Comparison of ENCODE assay signal across 21 mouse cellular contexts in the genomic region with DNA sequence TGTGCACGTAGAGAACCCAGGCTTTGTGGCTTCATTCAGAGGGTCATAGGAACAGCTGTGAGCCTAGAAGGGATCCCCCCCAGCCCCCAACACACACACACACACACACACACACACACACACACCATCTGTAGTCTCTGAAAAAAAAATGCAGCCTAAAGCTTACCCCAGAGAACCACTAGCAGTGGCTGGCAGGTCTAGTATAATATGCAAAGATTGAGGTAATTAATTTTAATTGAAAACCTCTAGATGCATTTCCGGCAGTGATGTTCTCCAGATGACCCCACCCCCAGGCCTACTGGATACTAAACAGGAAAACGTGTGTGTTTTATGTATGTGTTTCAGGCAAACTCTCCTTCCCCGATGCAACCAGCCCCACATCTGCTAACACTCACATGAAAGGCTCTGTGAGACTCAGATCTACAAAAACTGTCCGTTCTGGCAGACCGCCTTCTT.
DNase-seq lines count a peak whose midpoint lies in the region; ATAC-seq lines count a peak whose summit lies in the region.
"Had no signal": no experiment of that assay in that cellular context is flagged by ENCODE, and none has a peak within 500 bp of the region (broad histone marks: within the 10 kb centered on the region; RNA-seq: fewer than 3 reads in every experiment).

No protein-coding gene starts in this region.

- no peak overlapping the region for H3K9ac ChIP-seq in midbrain, embryonic 14.5 days (replicated peaks; ENCODE audit: low read length)
- no peak overlapping the region for H3K9ac ChIP-seq in midbrain, embryonic 15.5 days
- no peak overlapping the region for H3K9ac ChIP-seq in embryonic facial prominence, embryonic 11.5 days (replicated peaks; ENCODE audit: low read length)
- no peak overlapping the region for H3K9ac ChIP-seq in forebrain, embryonic 13.5 days

- no peak for ATAC-seq in midbrain, embryonic 14.5 days (ENCODE audit: low FRiP score, low TSS enrichment)
- ATAC-seq in midbrain, embryonic 15.5 days (replicated peaks), result no peak
- peak; percentile 70; the same call in 1 of the 2 replicates for ATAC-seq in embryonic facial prominence, embryonic 11.5 days (replicated peaks; ENCODE audit: insufficient number of reproducible peaks, low FRiP score, low TSS enrichment, low read depth)
- no peak for ATAC-seq in forebrain, embryonic 13.5 days
- ATAC-seq: CD4-positive, CD25-positive, alpha-beta regulatory T cell, adult 4 months; forebrain, embryonic 14.5 days had no signal

- no peaks in the 10 kb centered on the region for H3K36me3 ChIP-seq in midbrain, embryonic 14.5 days (ENCODE audit: control insufficient read depth, insufficient read depth, low read length)
- no peaks in the 10 kb centered on the region for H3K36me3 ChIP-seq in midbrain, embryonic 15.5 days (replicated peaks)
- H3K36me3 ChIP-seq in embryonic facial prominence, embryonic 11.5 days (replicated peaks; ENCODE audit: control insufficient read depth, insufficient read depth, low read depth, low read length), result no peaks in the 10 kb centered on the region
- no peaks in the 10 kb centered on the region for H3K36me3 ChIP-seq in limb, embryonic 10.5 days
- H3K36me3 ChIP-seq in forebrain, embryonic 13.5 days (ENCODE audit: poor library complexity, severe bottlenecking), result no peaks in the 10 kb centered on the region
- H3K36me3 ChIP-seq: hindbrain, embryonic 10.5 days; midbrain, embryonic 10.5 days had no signal

- H3K4me2 ChIP-seq in midbrain, embryonic 14.5 days (ENCODE audit: low read length), result no peak overlapping the region
- no peak overlapping the region for H3K4me2 ChIP-seq in midbrain, embryonic 15.5 days
- no peak overlapping the region for H3K4me2 ChIP-seq in embryonic facial prominence, embryonic 11.5 days (ENCODE audit: low read depth, low read length)
- H3K4me2 ChIP-seq in forebrain, embryonic 13.5 days, result no peak overlapping the region

- H3K9me3 ChIP-seq in midbrain, embryonic 14.5 days (ENCODE audit: control insufficient read depth, low read length), result no peaks in the 10 kb centered on the region
- no peaks in the 10 kb centered on the region for H3K9me3 ChIP-seq in midbrain, embryonic 15.5 days
- no peaks in the 10 kb centered on the region for H3K9me3 ChIP-seq in embryonic facial prominence, embryonic 11.5 days (replicated peaks; ENCODE audit: control insufficient read depth, low read length)
- H3K9me3 ChIP-seq in limb, embryonic 10.5 days (replicated peaks), result no peaks in the 10 kb centered on the region
- H3K9me3 ChIP-seq in forebrain, embryonic 13.5 days (replicated peaks), result no peaks in the 10 kb centered on the region; the same call in 1 of the 2 replicates

- no peaks in the 10 kb centered on the region for H3K27me3 ChIP-seq in midbrain, embryonic 14.5 days (ENCODE audit: control insufficient read depth, insufficient read depth, low read length)
- no peaks in the 10 kb centered on the region for H3K27me3 ChIP-seq in midbrain, embryonic 15.5 days (replicated peaks)
- no peaks in the 10 kb centered on the region for H3K27me3 ChIP-seq in embryonic facial prominence, embryonic 11.5 days (ENCODE audit: control insufficient read depth, insufficient read depth, low read length)
- H3K27me3 ChIP-seq in limb, embryonic 10.5 days (ENCODE audit: low read depth, poor library complexity, severe bottlenecking), result no peaks in the 10 kb centered on the region
- no peaks in the 10 kb centered on the region for H3K27me3 ChIP-seq in forebrain, embryonic 13.5 days

- 77% methylated on average over 6 of the region's 6 CpGs for WGBS in midbrain, embryonic 14.5 days
- 69% methylated on average over 6 of the region's 6 CpGs for WGBS in midbrain, embryonic 15.5 days
- WGBS in embryonic facial prominence, embryonic 11.5 days, result 42% methylated on average over 6 of the region's 6 CpGs
- 39% methylated on average over 6 of the region's 6 CpGs for WGBS in limb, embryonic 10.5 days
- 81% methylated on average over 6 of the region's 6 CpGs for WGBS in forebrain, embryonic 13.5 days

- H3K4me1 ChIP-seq in midbrain, embryonic 14.5 days (ENCODE audit: control insufficient read depth, insufficient read depth, low read length), result peaks cover 3% of the 10 kb centered on the region; the same call in 1 of the 2 replicates
- peaks cover 7% of the 10 kb centered on the region; the same call in 1 of the 2 replicates for H3K4me1 ChIP-seq in midbrain, embryonic 15.5 days
- H3K4me1 ChIP-seq in embryonic facial prominence, embryonic 11.5 days (ENCODE audit: control insufficient read depth, insufficient read depth, low read length), result no peaks in the 10 kb centered on the region
- peaks cover 31% of the 10 kb centered on the region for H3K4me1 ChIP-seq in limb, embryonic 10.5 days
- H3K4me1 ChIP-seq in forebrain, embryonic 13.5 days, result no peaks in the 10 kb centered on the region

- peak; percentile 19 for DNase-seq in midbrain, embryonic 14.5 days
- peak; percentile 81 for DNase-seq in embryonic facial prominence, embryonic 11.5 days (ENCODE audit: low spot score)
- DNase-seq in limb, embryonic 10.5 days (ENCODE audit: low spot score), result peak; percentile 61
- no peak for DNase-seq in frontal cortex, postnatal 36 days (ENCODE audit: low spot score in 2 of 2)
- DNase-seq in right cerebral cortex, postnatal 4 days, result no peak
- DNase-seq: adrenal gland, adult 8-10 months; cerebellum, adult 2 months; gastrocnemius, adult 2 months; heart, adult 11 months; kidney, adult 18-20 months; layer of hippocampus, postnatal 36 days; liver; lung, adult 2 months; right cerebral cortex, postnatal 14 days; thymus, adult 2 months had no signal

- no peak overlapping the region for H3K27ac ChIP-seq in midbrain, embryonic 14.5 days (replicated peaks; ENCODE audit: low read depth, low read length)
- H3K27ac ChIP-seq in midbrain, embryonic 15.5 days, result no peak overlapping the region
- H3K27ac ChIP-seq in embryonic facial prominence, embryonic 11.5 days (replicated peaks; ENCODE audit: low read depth, low read length), result no peak overlapping the region
- peak overlapping the region; percentile 61 for H3K27ac ChIP-seq in limb, embryonic 10.5 days
- H3K27ac ChIP-seq in forebrain, embryonic 13.5 days, result no peak overlapping the region
- H3K27ac ChIP-seq: gastrocnemius, adult 2 months; hindbrain, embryonic 10.5 days; midbrain, embryonic 10.5 days had no signal

- H3K4me3 ChIP-seq in midbrain, embryonic 14.5 days (replicated peaks; ENCODE audit: low read depth, low read length), result no peak overlapping the region
- H3K4me3 ChIP-seq in midbrain, embryonic 15.5 days, result no peak overlapping the region
- no peak overlapping the region for H3K4me3 ChIP-seq in embryonic facial prominence, embryonic 11.5 days (ENCODE audit: low read depth, low read length)
- no peak overlapping the region for H3K4me3 ChIP-seq in limb, embryonic 10.5 days
- H3K4me3 ChIP-seq in forebrain, embryonic 13.5 days, result no peak overlapping the region
- H3K4me3 ChIP-seq: gastrocnemius, adult 2 months; hindbrain, embryonic 10.5 days; midbrain, embryonic 10.5 days had no signal

Comparison
In these comparisons a context has a peak if more than half of its experiments do, and no peak if none do; other contexts are left out.
1. DNase-seq: peak in midbrain, embryonic 14.5 days (single experiment), embryonic facial prominence, embryonic 11.5 days (single experiment) and limb, embryonic 10.5 days (single experiment); none in frontal cortex, postnatal 36 days (0 of 2) and right cerebral cortex, postnatal 4 days (single experiment).